Mouse (Mus musculus) hindbrain, embryonic 13.5 days (tissue): ENCODE measurements at regions not wholly inside any gene's neighbourhood (a gene's known extent, or its start where the extent isn't known, plus 50 kb on each side); places are given as distances from the start of the nearest gene placed in this dataset.

ENCODE experiments used
- ATAC-seq: fragments of 200-750 bp; cut with Nextera tagmentation; 2 replicates; pipeline ENCODE4 v1.8.0; 2017; ENCODE audit warnings: moderate TSS enrichment; ENCODE audit not compliant: low FRiP score
- H3K27ac ChIP-seq: fragments of 300-500 bp; sonication (generic); 2 replicates; pipeline ENCODE4 v1.5.1; 2015; ENCODE audit warnings: inconsistent platforms, mild to moderate bottlenecking, moderate library complexity
- H3K27me3 ChIP-seq: fragments of 300-500 bp; sonication (generic); 2 replicates; pipeline ENCODE4 v1.6.1; 2015; ENCODE audit warnings: mild to moderate bottlenecking, inconsistent platforms
- H3K36me3 ChIP-seq: fragments of 300-500 bp; sonication (generic); 2 replicates; pipeline ENCODE4 v1.6.1; 2015; ENCODE audit warnings: mild to moderate bottlenecking, inconsistent platforms
- H3K4me1 ChIP-seq: fragments of 300-500 bp; sonication (generic); replicated peaks from 2 replicates; pipeline ENCODE4 v1.6.1; 2015; ENCODE audit warnings: inconsistent platforms
- H3K4me2 ChIP-seq: fragments of 300-500 bp; sonication (generic); 2 replicates; pipeline ENCODE4 v1.6.1; 2015; ENCODE audit warnings: inconsistent platforms, mild to moderate bottlenecking, moderate library complexity
- H3K4me3 ChIP-seq: fragments of 300-500 bp; sonication (generic); 2 replicates; pipeline ENCODE4 v1.5.1; 2015; ENCODE audit warnings: mild to moderate bottlenecking, inconsistent platforms
- H3K9ac ChIP-seq: fragments of 300-500 bp; sonication (generic); 2 replicates; pipeline ENCODE4 v1.6.1; 2015; ENCODE audit warnings: mild to moderate bottlenecking, inconsistent platforms
- H3K9me3 ChIP-seq: fragments of 300-500 bp; sonication (generic); 2 replicates; pipeline ENCODE4 v1.6.1; 2016; ENCODE audit warnings: inconsistent platforms
- WGBS: fragments of 180-500 bp; shearing (Covaris S2); methylation state at CpG from one replicate; pipeline ENCODE4 v1.1.7; 2015; 5-methylcytosine and 5-hydroxymethylcytosine counted together

GRCm38 (mm10) chr8:126723259-126724122, 129.7 kb upstream of the Irf2bp2 start:
- Histone ChIP-seq H3K4me1 (peaks cover 8% of the 10 kb centered on the region), H3K9me3 (no peaks in the 10 kb centered on the region), H3K4me2 (no peak overlapping the region), H3K36me3 (no peaks in the 10 kb centered on the region), H3K27ac (no peak overlapping the region), H3K9ac (no peak overlapping the region), H3K4me3 (no peak overlapping the region), H3K27me3 (no peaks in the 10 kb centered on the region)
- WGBS, result 92% methylated on average over 9 of the region's 9 CpGs
- no peak for ATAC-seq

- Histone ChIP-seq H3K27ac (no peak overlapping the region), H3K4me2 (no peak overlapping the region), H3K4me3 (no peak overlapping the region), H3K36me3 (no peaks in the 10 kb centered on the region), H3K27me3 (no peaks in the 10 kb centered on the region), H3K4me1 (peaks cover 8% of the 10 kb centered on the region), H3K9ac (no peak overlapping the region), H3K9me3 (no peaks in the 10 kb centered on the region)
- no peak; the same call in 1 of the 2 replicates for ATAC-seq
- 48% methylated on average over 10 of the region's 10 CpGs for WGBS
These were observed 127.8 kb upstream of the Irf2bp2 start for GRCm38 (mm10) chr8:126721621-126722020.

GRCm38 (mm10) chr8:126720473-126721145, 126.8 kb upstream of the Irf2bp2 start:
- Histone ChIP-seq H3K4me1 (peaks cover 8% of the 10 kb centered on the region), H3K9ac (no peak overlapping the region), H3K27me3 (no peaks in the 10 kb centered on the region), H3K4me3 (no peak overlapping the region), H3K27ac (no peak overlapping the region), H3K4me2 (no peak overlapping the region), H3K36me3 (no peaks in the 10 kb centered on the region), H3K9me3 (no peaks in the 10 kb centered on the region)
- no peak for ATAC-seq
- 93% methylated on average over 4 of the region's 4 CpGs for WGBS

- Histone ChIP-seq H3K4me1 (peaks cover 8% of the 10 kb centered on the region), H3K27ac (no peak overlapping the region), H3K27me3 (no peaks in the 10 kb centered on the region), H3K4me3 (no peak overlapping the region), H3K9ac (no peak overlapping the region), H3K36me3 (no peaks in the 10 kb centered on the region), H3K4me2 (no peak overlapping the region), H3K9me3 (no peaks in the 10 kb centered on the region)
- 92% methylated on average over 2 of the region's 2 CpGs for WGBS
- ATAC-seq, result no peak
These were observed 126.0 kb upstream of the Irf2bp2 start for GRCm38 (mm10) chr8:126719748-126720147.

GRCm38 (mm10) chr8:126717652-126718155, 123.9 kb upstream of the Irf2bp2 start:
- 79% methylated on average over 2 of the region's 2 CpGs for WGBS
- no peak for ATAC-seq
- Histone ChIP-seq H3K9me3 (no peaks in the 10 kb centered on the region), H3K9ac (no peak overlapping the region), H3K36me3 (no peaks in the 10 kb centered on the region), H3K4me1 (peaks cover 11% of the 10 kb centered on the region), H3K4me2 (no peak overlapping the region), H3K4me3 (no peak overlapping the region), H3K27ac (no peak overlapping the region), H3K27me3 (no peaks in the 10 kb centered on the region)

GRCm38 (mm10) chr8:126715666-126716065, 121.9 kb upstream of the Irf2bp2 start:
- Histone ChIP-seq H3K36me3 (no peaks in the 10 kb centered on the region), H3K9me3 (no peaks in the 10 kb centered on the region), H3K27ac (no peak overlapping the region), H3K4me2 (no peak overlapping the region), H3K4me1 (peaks cover 4% of the 10 kb centered on the region; the same call in 1 of the 2 replicates), H3K9ac (no peak overlapping the region), H3K4me3 (no peak overlapping the region), H3K27me3 (no peaks in the 10 kb centered on the region)
- no peak for ATAC-seq
- 98% methylated on average over 1 of the region's 1 CpGs for WGBS

GRCm38 (mm10) chr8:126713602-126714145, 119.9 kb upstream of the Irf2bp2 start:
- H3K9ac ChIP-seq, result no peak overlapping the region
- H3K4me1 ChIP-seq, result peaks cover 9% of the 10 kb centered on the region
- H3K36me3 ChIP-seq, result no peaks in the 10 kb centered on the region
- H3K4me3 ChIP-seq, result no peak overlapping the region
- H3K27me3 ChIP-seq, result no peaks in the 10 kb centered on the region
- H3K27ac ChIP-seq, result no peak overlapping the region
- no peaks in the 10 kb centered on the region for H3K9me3 ChIP-seq
- no peak overlapping the region for H3K4me2 ChIP-seq
- WGBS, result 56% methylated on average over 8 of the region's 8 CpGs
- no peak for ATAC-seq

- Histone ChIP-seq H3K9me3 (no peaks in the 10 kb centered on the region), H3K27ac (no peak overlapping the region), H3K4me1 (peaks cover 13% of the 10 kb centered on the region), H3K4me2 (no peak overlapping the region), H3K27me3 (no peaks in the 10 kb centered on the region), H3K36me3 (no peaks in the 10 kb centered on the region), H3K4me3 (no peak overlapping the region), H3K9ac (no peak overlapping the region)
- WGBS, result 63% methylated on average over 4 of the region's 4 CpGs
- no peak for ATAC-seq
These were observed 119.4 kb upstream of the Irf2bp2 start for GRCm38 (mm10) chr8:126713181-126713580.

GRCm38 (mm10) chr8:126712749-126713148, 119.0 kb upstream of the Irf2bp2 start:
- Histone ChIP-seq H3K27me3 (no peaks in the 10 kb centered on the region), H3K9me3 (no peaks in the 10 kb centered on the region)
- 78% methylated on average over 6 of the region's 6 CpGs for WGBS

GRCm38 (mm10) chr8:126708956-126709355, 115.2 kb upstream of the Irf2bp2 start:
- no peaks in the 10 kb centered on the region for H3K9me3 ChIP-seq
- no peak overlapping the region for H3K9ac ChIP-seq
- 83% methylated on average over 2 of the region's 2 CpGs for WGBS
- H3K27ac ChIP-seq, result no peak overlapping the region
- no peaks in the 10 kb centered on the region for H3K27me3 ChIP-seq
- no peak overlapping the region for H3K4me2 ChIP-seq
- no peaks in the 10 kb centered on the region for H3K36me3 ChIP-seq
- no peak overlapping the region for H3K4me3 ChIP-seq
- ATAC-seq, result no peak
- peaks cover 24% of the 10 kb centered on the region for H3K4me1 ChIP-seq

More at GRCm38 (mm10) chr8:126712749-126713148, 119.0 kb upstream of the Irf2bp2 start:
- Histone ChIP-seq H3K9ac (no peak overlapping the region), H3K27ac (peak overlapping the region; percentile 40; the same call in 1 of the 2 replicates), H3K4me2 (no peak overlapping the region), H3K4me1 (peaks cover 18% of the 10 kb centered on the region), H3K36me3 (no peaks in the 10 kb centered on the region), H3K4me3 (no peak overlapping the region)
- ATAC-seq, result no peak

GRCm38 (mm10) chr8:126707300-126707902, 113.6 kb upstream of the Irf2bp2 start:
- Histone ChIP-seq H3K36me3 (no peaks in the 10 kb centered on the region), H3K4me1 (peaks cover 20% of the 10 kb centered on the region), H3K9me3 (no peaks in the 10 kb centered on the region), H3K9ac (no peak overlapping the region), H3K4me3 (no peak overlapping the region), H3K4me2 (no peak overlapping the region), H3K27ac (0 out of 2 replicates have a peak overlapping the region, but pooled peaks have one; percentile 40), H3K27me3 (no peaks in the 10 kb centered on the region)
- WGBS, result 65% methylated on average over 6 of the region's 6 CpGs
- ATAC-seq, result no peak; the same call in 1 of the 2 replicates

- Histone ChIP-seq H3K4me3 (no peak overlapping the region), H3K36me3 (no peaks in the 10 kb centered on the region), H3K4me2 (no peak overlapping the region), H3K27me3 (no peaks in the 10 kb centered on the region), H3K27ac (no peak overlapping the region), H3K4me1 (peaks cover 20% of the 10 kb centered on the region), H3K9me3 (no peaks in the 10 kb centered on the region), H3K9ac (no peak overlapping the region)
- no peak for ATAC-seq
- 83% methylated on average over 8 of the region's 8 CpGs for WGBS
These were observed 112.5 kb upstream of the Irf2bp2 start for GRCm38 (mm10) chr8:126706247-126706646.
